20 mouse cellular contexts compared by ENCODE assay signal in genomic region chr9:102300985-102301384, GRCm38 (mm10). TPM values are rescaled to one million over a fixed set of nuclear protein-coding genes. Genes with fewer than 3 reads are reported as not detected.
DNase-seq lines count a peak whose midpoint lies in the region; ATAC-seq and TF ChIP-seq lines count a peak whose summit lies in the region.
"Had no signal": no experiment of that assay in that cellular context is flagged by ENCODE, and none has a peak within 500 bp of the region (broad histone marks: within the 10 kb centered on the region; RNA-seq: fewer than 3 reads in every experiment).

No protein-coding gene starts in this region.

- no peaks in the 10 kb centered on the region for H3K36me3 ChIP-seq in myocyte (ENCODE audit: control insufficient read depth, insufficient read depth)
- H3K36me3 ChIP-seq in hindbrain, embryonic 12.5 days, result no peaks in the 10 kb centered on the region
- H3K36me3 ChIP-seq: embryonic facial prominence, embryonic 10.5 days; embryonic facial prominence, embryonic 12.5 days; forebrain, embryonic 15.5 days; G1E had no signal

- H3K4me3 ChIP-seq in gastrocnemius, adult 2 months, result no peak overlapping the region
- H3K4me3 ChIP-seq in myocyte, result peak overlapping the region; percentile 4
- H3K4me3 ChIP-seq in hindbrain, embryonic 12.5 days, result no peak overlapping the region
- H3K4me3 ChIP-seq: embryonic facial prominence, embryonic 10.5 days; embryonic facial prominence, embryonic 12.5 days; forebrain, embryonic 13.5 days; forebrain, embryonic 15.5 days had no signal

- H3K4me1 ChIP-seq in hindbrain, embryonic 12.5 days, result peaks cover 21% of the 10 kb centered on the region
- H3K4me1 ChIP-seq: embryonic facial prominence, embryonic 12.5 days had no signal

- 86% methylated on average over 4 of the region's 4 CpGs for WGBS in hindbrain, embryonic 12.5 days

- no peaks in the 10 kb centered on the region for H3K9me3 ChIP-seq in hindbrain, embryonic 12.5 days (replicated peaks)
- H3K9me3 ChIP-seq: embryonic facial prominence, embryonic 10.5 days; embryonic facial prominence, embryonic 12.5 days; forebrain, embryonic 13.5 days; forebrain, embryonic 15.5 days had no signal

- H3K27me3 ChIP-seq in Patski (no peaks in the 10 kb centered on the region), myocyte (ENCODE audit: control insufficient read depth, insufficient read depth, insufficient read length) (no peaks in the 10 kb centered on the region)
- peaks cover 4% of the 10 kb centered on the region; the same call in 1 of the 2 replicates for H3K27me3 ChIP-seq in hindbrain, embryonic 12.5 days
- H3K27me3 ChIP-seq: CH12.LX; embryonic facial prominence, embryonic 12.5 days; forebrain, embryonic 15.5 days had no signal

- CTCF ChIA-PET in Patski (lab: Charles Lee), result interaction anchor here (1.6 kb wide), 1 partner anchor 10 kb away, joined by 5 read pairs; no protein-coding TSS in a partner anchor

- intact Hi-C loops in gastrocnemius, adult 2 months (cut with DNase I), result loop anchor here (5.0 kb wide), 1 partner anchor 34 kb away; no protein-coding TSS in a partner anchor
- intact Hi-C loops in gastrocnemius, postnatal 14 days (cut with DNase I; ENCODE audit: low total_unique reads), result no loop called here

- peak; percentile 45 for DNase-seq in gastrocnemius, adult 2 months
- DNase-seq in gastrocnemius, postnatal 14 days, result no peak
- no peak for DNase-seq in Patski (ENCODE audit: low read depth, low spot score)
- DNase-seq in left cerebral cortex, adult 9 months (ENCODE audit: low spot score in 2 of 2), result no peak
- no peak for DNase-seq in right cerebral cortex, adult 18-20 months
- DNase-seq: adrenal gland, adult 2 months; adrenal gland, postnatal 10 days; adrenal gland, postnatal 25 days; cerebellum, adult 11-12 months; cerebellum, adult 9-10 months; forebrain, postnatal 0 days had no signal

- H3ac ChIP-seq in myocyte (ENCODE audit: control insufficient read depth, insufficient read length), result no peak overlapping the region

- no peaks in the 10 kb centered on the region for H3K79me2 ChIP-seq in myocyte (ENCODE audit: control insufficient read depth, insufficient read depth)

- peak; percentile 18 for ATAC-seq in Patski
- ATAC-seq in hindbrain, embryonic 12.5 days (ENCODE audit: low FRiP score), result no peak
- ATAC-seq: CD4-positive, CD25-positive, alpha-beta regulatory T cell, adult 4 months; forebrain, embryonic 13.5 days; forebrain, embryonic 15.5 days; forebrain, postnatal 0 days had no signal

- TF ChIP-seq CTCF in gastrocnemius, adult 2 months (IDR thresholded peaks at IDR 0.05), result no peak
- no peak for TF ChIP-seq CTCF in Patski (IDR thresholded peaks at IDR 0.05)

- no peak for TF ChIP-seq POLR2A in myocyte (IDR thresholded peaks at IDR 0.05; ENCODE audit: insufficient read length, low read depth)

- no peak overlapping the region for H3K27ac ChIP-seq in gastrocnemius, adult 2 months
- no peak overlapping the region for H3K27ac ChIP-seq in hindbrain, embryonic 12.5 days
- H3K27ac ChIP-seq: embryonic facial prominence, embryonic 10.5 days; embryonic facial prominence, embryonic 12.5 days; forebrain, embryonic 13.5 days; forebrain, embryonic 15.5 days had no signal

- H3K9ac ChIP-seq in hindbrain, embryonic 12.5 days, result no peak overlapping the region
- H3K9ac ChIP-seq: embryonic facial prominence, embryonic 12.5 days; forebrain, embryonic 13.5 days; forebrain, embryonic 15.5 days; forebrain, postnatal 0 days had no signal

- H3K4me2 ChIP-seq in myocyte (ENCODE audit: low read depth), result peak overlapping the region; percentile 92
- no peak overlapping the region for H3K4me2 ChIP-seq in hindbrain, embryonic 12.5 days (replicated peaks)
- H3K4me2 ChIP-seq: embryonic facial prominence, embryonic 12.5 days; forebrain, embryonic 13.5 days; forebrain, embryonic 15.5 days had no signal

- in situ Hi-C loops in Patski (cut with MboI; ENCODE audit: low pct_unique_long_range_greater_than_20kb), result no loop called here

- POLR2A ChIA-PET in Patski (lab: Charles Lee), result no interaction called here

TF ChIP-seq in myocyte, 11 proteins besides CTCF, POLR2A, EP300 and RAD21:
- TF ChIP-seq MYOG (IDR thresholded peaks at IDR 0.05; ENCODE audit: control insufficient read depth in 1 of 3, insufficient read depth in 1 of 3, insufficient read length in 2 of 3, low read depth in 2 of 3) (no peak), TCF12 (IDR thresholded peaks at IDR 0.05; ENCODE audit: insufficient read depth, poor library complexity, severe bottlenecking) (no peak), TCF3 (IDR thresholded peaks at IDR 0.05; ENCODE audit: insufficient read length, low read depth) (no peak), MYOD1 (IDR thresholded peaks at IDR 0.05; ENCODE audit: control insufficient read depth in 1 of 3, insufficient read length in 2 of 3, low read depth in 2 of 3) (no peak), E2F4 (IDR thresholded peaks at IDR 0.05; ENCODE audit: insufficient read depth) (no peak), USF1 (IDR thresholded peaks at IDR 0.05; ENCODE audit: low read depth) (peak; percentile 52), MAX (IDR thresholded peaks at IDR 0.05; ENCODE audit: low read depth) (no peak), SRF (IDR thresholded peaks at IDR 0.05; ENCODE audit: control insufficient read depth, insufficient read length, low read depth) (no peak)
TF ChIP-seq in myocyte: peak in this region for 1.

RNA-seq across cellular contexts. Expression of gene Ephb1, which starts 53.5 kb away (rescaled TPM):
- total RNA-seq in gastrocnemius, adult 2 months (2021), result 1 to 10 TPM in 1 of 2 experiments, under 1 TPM in 1; 0.48 to 1.0 TPM
- total RNA-seq in gastrocnemius, postnatal 14 days (2021), result 1 to 10 TPM; 2.6 to 3.4 TPM
- 8.5 TPM for polyA plus RNA-seq in Patski (2021)
- 2.5 TPM for polyA plus RNA-seq in myocyte (2012; fragmentation: generic; extraction: Trizol)
- polyA plus RNA-seq in hindbrain, embryonic 12.5 days (2016; fragmentation: Nextera tagmentation; extraction: Ambion mirVana), result 28.1 and 30.2 TPM in 2 replicates
- total RNA-seq: CH12.LX had no signal
- polyA plus RNA-seq: CD4-positive, CD25-positive, alpha-beta regulatory T cell, adult 4 months; G1E had no signal
